Mouse (Mus musculus) heart, postnatal 0 days (tissue): Measurements from ENCODE around the gene Stard13. TPM values are rescaled to one million over a fixed set of nuclear protein-coding genes. Genes with fewer than 3 reads are reported as not detected.

ENCODE experiments used
- ATAC-seq: fragments of 200-750 bp; cut with Nextera tagmentation; 2 replicates; pipeline ENCODE4 v1.8.0; 2017; ENCODE audit warnings: low read depth, moderate number of reproducible peaks, moderate library complexity; ENCODE audit not compliant: insufficient read depth
- DNase-seq: peaks from one replicate; pipeline ENCODE4 v3.0.0-alpha.2; 2016; ENCODE audit warnings: low spot score
- H3K27ac ChIP-seq: fragments of 300-500 bp; sonication (generic); 2 replicates; pipeline ENCODE4 v1.5.1; 2014; ENCODE audit warnings: low read depth, mild to moderate bottlenecking
- H3K27me3 ChIP-seq: fragments of 300-500 bp; sonication (generic); 2 replicates; pipeline ENCODE4 v1.6.1; 2014; ENCODE audit warnings: low read length, mixed read lengths; ENCODE audit not compliant: control insufficient read depth, insufficient read depth
- H3K36me3 ChIP-seq: fragments of 300-500 bp; sonication (generic); replicated peaks from 2 replicates; pipeline ENCODE4 v1.6.1; 2014; ENCODE audit warnings: low read length, mixed read lengths; ENCODE audit not compliant: control insufficient read depth, insufficient read depth
- H3K4me1 ChIP-seq: fragments of 300-500 bp; sonication (generic); 2 replicates; pipeline ENCODE4 v1.6.1; 2014; ENCODE audit warnings: antibody characterized with exemption; ENCODE audit not compliant: control insufficient read depth, insufficient read depth
- H3K4me2 ChIP-seq: fragments of 300-500 bp; sonication (generic); 2 replicates; pipeline ENCODE4 v1.6.1; 2014; ENCODE audit warnings: low read depth, mild to moderate bottlenecking, low read length, moderate library complexity
- H3K4me3 ChIP-seq: fragments of 300-500 bp; sonication (generic); 2 replicates; pipeline ENCODE4 v1.5.1; 2014; ENCODE audit warnings: low read depth, low read length
- H3K9ac ChIP-seq: fragments of 300-500 bp; sonication (generic); replicated peaks from 2 replicates; pipeline ENCODE4 v1.6.1; 2014; ENCODE audit warnings: low read depth, low read length, mixed read lengths
- H3K9me3 ChIP-seq: fragments of 300-500 bp; sonication (generic); replicated peaks from 2 replicates; pipeline ENCODE4 v1.6.1; 2016; ENCODE audit warnings: low read length; ENCODE audit not compliant: control insufficient read depth
- CTCF ChIP-seq: IDR thresholded peaks from 2 replicates; pipeline ENCODE4 v1.5.1; 2016; ENCODE audit warnings: antibody characterized with exemption, control low read depth, low read depth
- EP300 ChIP-seq: IDR thresholded peaks from 2 replicates; pipeline ENCODE4 v1.6.1; 2016; ENCODE audit warnings: antibody characterized with exemption, low read depth
- WGBS: fragments of 180-500 bp; shearing (Covaris S2); extraction: QIAGEN DNeasy Blood & Tissue Kit; methylation state at CpG from one replicate; pipeline ENCODE4 v1.1.7; 2014; 5-methylcytosine and 5-hydroxymethylcytosine counted together
- polyA plus RNA-seq: library from polyadenylated mRNA; unstranded; fragments of >200 nt; fragmentation: Nextera tagmentation; extraction: Ambion mirVana; gene quantifications from 2 replicates; pipeline ENCODE4 v1.2.1, GENCODE M21; 2015
- total RNA-seq: library from RNA; depleted of rRNA; stranded (reverse); fragments of >200 nt; gene quantifications from 2 replicates; pipeline ENCODE4 v1.2.3, GENCODE M21; 2014; ENCODE audit warnings: low replicate concordance

Gene Stard13
- total and polyA plus RNA-seq, 2 experiments from 2014 or later = 3.3 to 10.6 TPM

DNA sequence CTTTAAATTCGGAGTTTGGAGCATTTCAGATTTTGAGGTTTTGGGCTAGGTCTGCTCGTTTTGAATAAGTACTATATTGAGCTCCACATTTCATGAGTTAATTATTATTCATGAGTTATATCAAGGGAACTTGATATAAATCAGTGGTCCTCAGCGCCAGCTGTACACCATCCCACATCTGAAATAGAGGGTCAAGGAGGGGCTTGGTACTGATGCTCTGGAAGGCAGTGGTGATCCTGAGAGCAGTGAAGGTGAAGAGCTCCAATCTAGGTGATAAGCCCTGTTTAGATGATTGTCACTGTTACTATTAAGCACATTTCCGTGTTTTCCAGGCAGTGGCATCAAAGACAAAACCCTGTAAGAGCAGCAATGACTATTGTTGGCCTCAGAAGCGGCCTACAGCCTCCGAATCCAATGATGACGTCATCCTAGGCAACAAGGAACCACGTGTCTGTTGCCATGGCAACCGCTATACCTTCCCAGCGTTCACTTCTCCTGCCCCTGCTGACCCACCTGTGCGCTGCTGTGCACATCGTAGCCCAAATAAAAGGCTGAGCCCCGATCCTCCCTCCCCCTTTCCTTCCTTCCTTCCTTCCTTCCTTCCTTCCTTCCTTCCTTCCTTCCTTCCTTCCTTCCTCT, 5.2 kb downstream of the Stard13 start:
- H3K4me2 ChIP-seq = no peak overlapping the region
- no peak overlapping the region for H3K27ac ChIP-seq
- TF ChIP-seq EP300 (no peak), CTCF (no peak)
- H3K36me3 ChIP-seq = no peaks in the 10 kb centered on the region
- no peak for ATAC-seq
- 0 out of 2 replicates have a peak, but pooled peaks cover 7% of the 10 kb centered on the region for H3K4me1 ChIP-seq
- 71% methylated on average over 13 of the region's 13 CpGs for WGBS
- no peak overlapping the region for H3K9ac ChIP-seq
- H3K9me3 ChIP-seq = no peaks in the 10 kb centered on the region
- no peak for DNase-seq
- no peak overlapping the region for H3K4me3 ChIP-seq
- H3K27me3 ChIP-seq = peaks cover 5% of the 10 kb centered on the region; the same call in 1 of the 2 replicates

DNA sequence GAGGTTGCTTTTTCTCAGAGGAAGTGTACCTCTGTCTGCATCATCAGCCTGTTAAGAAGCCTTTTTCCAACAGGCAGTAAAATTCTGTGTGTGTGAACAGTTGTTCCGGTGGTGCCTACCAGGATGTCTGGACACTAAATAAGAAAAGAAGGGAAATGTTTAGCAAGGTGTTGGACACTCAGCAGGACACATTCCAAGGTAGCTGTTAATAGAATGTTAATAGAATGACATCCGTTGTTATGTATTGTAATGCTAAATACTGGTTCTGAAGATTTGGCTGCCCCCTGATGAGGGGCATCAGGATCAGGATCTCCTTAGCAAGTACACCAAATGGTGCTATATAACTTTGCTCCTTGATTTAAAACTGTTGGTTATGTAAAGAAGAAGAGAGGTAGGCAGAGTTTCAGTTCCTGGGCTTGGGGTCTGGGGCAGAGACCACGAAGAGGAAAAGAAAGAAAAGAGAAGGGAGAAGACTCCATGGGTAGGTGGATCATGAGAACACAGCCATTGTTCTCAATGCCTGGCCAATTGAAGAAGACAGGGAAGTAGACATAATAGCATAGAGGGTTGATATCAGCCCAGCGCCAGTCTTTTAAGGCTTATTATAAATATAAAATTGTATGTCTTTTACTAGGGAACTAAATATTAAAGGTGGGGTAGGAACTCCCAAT, 9.8 kb downstream of the Stard13 start:
- Histone ChIP-seq H3K27ac (no peak overlapping the region), H3K4me3 (no peak overlapping the region), H3K27me3 (no peaks in the 10 kb centered on the region), H3K36me3 (no peaks in the 10 kb centered on the region), H3K9ac (no peak overlapping the region), H3K4me1 (no peaks in the 10 kb centered on the region), H3K9me3 (no peaks in the 10 kb centered on the region), H3K4me2 (no peak overlapping the region)
- TF ChIP-seq CTCF = no peak
- TF ChIP-seq EP300 = no peak
- ATAC-seq = no peak
- 58% methylated on average over 4 of the region's 4 CpGs for WGBS
- no peak for DNase-seq

DNA sequence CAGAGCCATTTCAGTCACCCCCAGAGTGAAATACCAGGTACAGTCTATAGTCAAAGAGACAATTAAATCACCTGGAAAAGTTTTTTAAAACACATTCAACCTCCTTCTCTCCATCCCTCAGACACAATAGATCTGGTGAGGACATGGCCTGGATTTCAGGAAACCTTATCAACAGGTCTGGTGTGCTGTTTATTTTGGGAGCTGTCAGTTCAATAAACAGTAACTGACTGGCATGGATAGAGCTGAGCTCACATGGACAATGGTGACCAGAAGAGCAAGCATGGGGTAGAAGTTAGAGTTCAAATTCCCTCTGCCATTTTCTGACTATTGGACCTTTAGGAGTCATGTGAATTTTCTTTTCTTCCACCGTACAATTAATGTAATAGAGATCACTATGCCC, 10.8 kb downstream of the Stard13 start:
- no peaks in the 10 kb centered on the region for H3K9me3 ChIP-seq
- no peak overlapping the region for H3K9ac ChIP-seq
- WGBS = 81% methylated on average over 1 of the region's 1 CpGs
- no peak for TF ChIP-seq EP300
- TF ChIP-seq CTCF = no peak
- no peak overlapping the region for H3K27ac ChIP-seq
- H3K36me3 ChIP-seq = no peaks in the 10 kb centered on the region
- no peaks in the 10 kb centered on the region for H3K4me1 ChIP-seq
- no peak for ATAC-seq
- no peaks in the 10 kb centered on the region for H3K27me3 ChIP-seq
- DNase-seq = no peak
- no peak overlapping the region for H3K4me2 ChIP-seq
- no peak overlapping the region for H3K4me3 ChIP-seq

DNA sequence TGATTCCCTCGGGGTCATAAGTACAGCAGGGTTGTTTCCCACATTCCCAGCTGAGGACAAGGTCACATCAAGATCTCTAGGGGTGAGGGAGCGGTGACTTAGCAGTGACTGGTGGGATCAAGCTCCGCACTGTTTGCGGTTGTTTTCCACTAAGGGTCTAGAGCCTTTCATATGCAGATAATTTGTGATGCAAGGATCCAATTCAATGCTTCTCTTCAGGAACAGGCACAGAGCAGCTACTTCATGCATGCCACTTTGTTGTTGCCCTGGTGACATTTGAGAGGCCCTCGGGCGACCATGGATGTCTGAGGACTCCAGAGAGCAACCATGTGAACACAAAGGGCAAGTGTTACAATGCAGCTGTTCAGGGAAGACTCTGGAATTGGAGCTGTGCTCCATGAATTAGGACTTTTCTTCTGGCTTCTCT, 14.9 kb downstream of the Stard13 start:
- no peak overlapping the region for H3K4me3 ChIP-seq
- DNase-seq = no peak
- no peaks in the 10 kb centered on the region for H3K9me3 ChIP-seq
- H3K36me3 ChIP-seq = no peaks in the 10 kb centered on the region
- WGBS = 46% methylated on average over 6 of the region's 6 CpGs
- H3K9ac ChIP-seq = no peak overlapping the region
- H3K4me1 ChIP-seq = no peaks in the 10 kb centered on the region
- ATAC-seq = no peak
- H3K4me2 ChIP-seq = no peak overlapping the region
- no peak for TF ChIP-seq CTCF
- no peak for TF ChIP-seq EP300
- no peak overlapping the region for H3K27ac ChIP-seq
- no peaks in the 10 kb centered on the region for H3K27me3 ChIP-seq

DNA sequence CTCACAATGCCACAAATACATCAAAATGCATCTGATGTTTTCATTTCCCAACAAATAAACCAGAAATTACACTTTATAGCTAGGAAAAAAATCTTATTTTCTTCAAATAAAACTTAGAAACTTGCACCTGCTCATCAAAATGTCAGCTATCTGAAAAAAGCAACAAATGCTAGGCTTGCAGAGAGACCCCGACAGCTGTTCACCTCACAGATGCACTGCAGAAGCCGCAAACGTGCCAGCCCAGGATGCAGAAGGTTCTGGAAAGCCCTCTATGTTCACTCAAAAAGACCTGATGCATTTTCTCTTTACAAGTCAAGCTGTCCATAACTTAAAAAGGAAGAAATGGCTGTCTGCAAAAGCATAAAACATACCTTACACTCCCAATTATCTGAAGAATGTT, 20.5 kb downstream of the Stard13 start:
- H3K36me3 ChIP-seq = no peaks in the 10 kb centered on the region
- no peaks in the 10 kb centered on the region for H3K27me3 ChIP-seq
- no peaks in the 10 kb centered on the region for H3K9me3 ChIP-seq
- ATAC-seq (no peak), DNase-seq (no peak)
- H3K4me2 ChIP-seq = no peak overlapping the region
- no peak overlapping the region for H3K27ac ChIP-seq
- TF ChIP-seq EP300 (no peak), CTCF (no peak)
- H3K9ac ChIP-seq = no peak overlapping the region
- no peaks in the 10 kb centered on the region for H3K4me1 ChIP-seq
- 80% methylated on average over 3 of the region's 3 CpGs for WGBS
- H3K4me3 ChIP-seq = no peak overlapping the region
